Mouse (Mus musculus) G1E (cell line): Measurements from ENCODE around the gene Lmod3.

Source experiments
- CTCF ChIP-seq: IDR thresholded peaks from 2 replicates; pipeline ENCODE4 v1.5.1; 2012; ENCODE audit warnings: low read depth, low read length, inconsistent platforms, mixed read lengths
- POLR2AphosphoS5 ChIP-seq: IDR thresholded peaks from 2 replicates; pipeline ENCODE4 v1.6.1; 2012; ENCODE audit warnings: low read depth, low read length, inconsistent platforms; ENCODE audit not compliant: insufficient replicate concordance
- TAL1 ChIP-seq: conservative IDR thresholded peaks from 2 replicates; pipeline ENCODE4 v1.6.1; 2012; ENCODE audit warnings: low read depth, low read length, inconsistent platforms, mixed read lengths

GRCm38 (mm10) chr6:97202477-97202876 lies 50.1 kb downstream of the Lmod3 start:
- no peak for TF ChIP-seq CTCF
- TF ChIP-seq POLR2AphosphoS5: no peak
- TF ChIP-seq TAL1: no peak
